Mouse (Mus musculus) heart, postnatal 14 days (tissue): ENCODE results near the gene Hacl1. TPM values are rescaled to one million over a fixed set of nuclear protein-coding genes. Genes with fewer than 3 reads are reported as not detected.

Source experiments
- DNase-seq, 2 experiments: peaks; one replicate each; pipeline ENCODE4 v3.0.0; 2021 to 2022
- intact Hi-C: fragments of 180-260 bp; cut with DNase I; formaldehyde crosslinking; loops from one replicate; pipeline ENCODE4 v1.15.1; 2025
- total RNA-seq, 2 experiments: library from RNA; stranded (reverse); gene quantifications; 2 replicates each; pipeline ENCODE4 v1.2.3; 2021

Gene Hacl1
- total RNA-seq, 2 experiments from 2014 or later = 8.8 to 13.1 TPM

DNA sequence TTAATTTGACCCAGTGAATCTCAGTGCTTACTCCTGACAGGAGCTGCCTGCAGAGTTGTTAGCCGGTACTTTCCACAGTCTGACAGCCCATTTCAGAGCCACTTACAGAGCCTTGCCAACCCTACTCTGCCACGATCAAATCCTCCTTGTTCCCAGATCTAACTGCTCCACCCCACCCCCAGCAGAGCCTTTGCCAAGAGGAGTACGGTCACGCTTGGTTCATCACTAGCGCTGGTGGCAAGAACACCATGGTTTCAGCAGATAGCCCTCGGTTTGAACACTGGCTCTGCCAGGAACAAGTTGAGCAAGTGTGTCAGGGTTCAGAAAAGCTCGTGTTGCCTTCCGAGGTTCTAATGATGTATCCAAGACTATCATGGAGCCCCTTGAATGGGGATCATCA lies 54.6 kb downstream of the Hacl1 start:
- no peak for DNase-seq
- intact Hi-C loops = no loop called here

DNA sequence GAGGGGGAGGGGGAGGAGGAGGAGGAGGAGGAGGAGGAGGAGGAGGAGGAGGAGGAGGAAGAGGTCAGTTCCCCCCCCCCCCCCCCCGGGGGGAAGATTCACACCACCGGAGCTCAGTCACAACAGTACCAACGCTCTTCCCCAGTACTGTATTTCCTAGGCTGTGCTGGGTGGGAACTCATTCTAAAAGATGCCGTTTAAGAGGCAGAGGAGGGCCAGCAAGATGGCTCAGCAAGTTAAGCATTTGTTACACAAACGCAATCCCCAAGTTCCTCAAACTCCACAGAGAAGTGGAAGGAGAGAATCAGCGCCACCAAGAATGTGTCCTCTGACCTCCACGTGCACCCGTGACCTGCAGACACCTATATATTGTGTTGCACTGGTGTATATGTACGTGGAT lies 58.0 kb downstream of the Hacl1 start:
- DNase-seq = no peak
- intact Hi-C loops = no loop called here

DNA sequence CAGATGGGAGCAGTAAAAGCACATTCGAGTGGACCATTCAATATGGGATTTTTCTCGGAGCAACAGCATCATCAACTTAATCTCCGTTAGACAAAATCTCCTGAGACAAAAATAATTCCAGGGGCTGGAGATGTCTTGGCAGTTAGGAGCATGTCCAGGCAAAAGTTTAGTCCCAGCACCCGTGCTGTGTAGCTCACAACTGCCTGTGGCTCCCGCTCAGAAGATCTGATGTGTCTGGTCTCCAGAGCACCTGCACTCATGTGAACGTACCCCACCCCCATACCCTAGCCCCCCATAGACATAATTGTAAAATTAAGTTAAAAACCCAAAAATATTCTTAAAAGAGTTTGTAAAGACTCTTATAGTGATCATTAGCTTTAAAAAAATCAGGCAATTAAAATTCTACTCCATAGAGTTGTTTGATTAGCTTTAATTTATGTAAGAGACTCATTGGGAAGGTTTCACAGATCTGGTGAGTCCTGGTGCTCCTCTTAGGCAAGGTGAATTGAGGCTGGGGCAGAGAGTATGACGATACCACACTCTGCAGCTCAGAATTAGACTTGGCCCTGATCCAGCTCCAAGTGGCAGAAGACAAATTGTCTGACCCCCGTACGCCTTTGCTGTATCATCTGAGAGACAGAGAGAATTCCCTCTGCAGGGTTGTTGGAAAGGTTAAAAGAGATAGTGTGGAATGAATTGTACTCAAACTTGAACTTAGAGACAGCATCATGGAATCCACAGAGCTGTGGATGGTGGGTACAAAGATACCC lies 62.9 kb downstream of the Hacl1 start:
- DNase-seq = peak in 1 of 2 experiments; percentile 32
- intact Hi-C loops = no loop called here

DNA sequence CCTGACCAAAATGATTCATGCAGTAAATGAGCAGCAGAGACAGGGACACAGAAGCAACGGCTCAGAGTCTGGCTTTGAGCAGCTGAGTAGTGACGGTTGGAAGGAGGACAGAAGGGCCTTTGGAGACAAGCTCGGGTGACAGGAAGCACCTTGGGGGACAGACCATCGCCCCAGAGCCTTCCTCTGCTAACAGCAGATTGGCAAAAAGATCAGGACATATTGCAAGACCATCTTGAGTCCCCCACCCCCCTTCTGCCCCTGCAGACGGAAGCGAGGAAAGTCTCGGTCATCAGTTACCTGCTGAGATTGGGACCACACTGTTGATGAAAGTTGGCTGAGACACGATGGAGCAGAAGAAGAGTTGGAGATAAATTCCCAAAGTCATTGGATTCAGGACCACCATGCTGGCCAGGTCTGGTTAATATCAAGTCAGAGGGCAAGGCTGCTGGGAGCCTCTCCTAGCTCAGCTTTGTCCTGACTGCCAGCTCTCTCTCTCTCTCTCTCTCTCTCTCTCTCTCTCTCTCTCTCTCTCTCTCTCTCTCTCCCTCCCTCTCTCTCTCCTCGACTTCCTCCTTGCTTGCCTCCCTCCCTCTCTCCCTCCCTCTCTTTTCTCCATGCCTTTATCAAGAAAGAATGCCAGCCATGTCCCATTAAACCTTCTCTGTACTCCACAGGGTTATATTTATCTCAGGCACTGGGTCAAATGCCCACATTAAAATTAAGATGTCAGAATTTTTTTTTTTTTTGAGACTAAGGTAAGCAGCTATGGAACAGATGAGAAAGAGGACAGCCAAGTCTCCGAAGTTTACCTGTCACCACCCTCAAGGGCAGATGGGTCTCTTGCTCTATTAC lies 64.0 kb downstream of the Hacl1 start:
- intact Hi-C loops = no loop called here

DNA sequence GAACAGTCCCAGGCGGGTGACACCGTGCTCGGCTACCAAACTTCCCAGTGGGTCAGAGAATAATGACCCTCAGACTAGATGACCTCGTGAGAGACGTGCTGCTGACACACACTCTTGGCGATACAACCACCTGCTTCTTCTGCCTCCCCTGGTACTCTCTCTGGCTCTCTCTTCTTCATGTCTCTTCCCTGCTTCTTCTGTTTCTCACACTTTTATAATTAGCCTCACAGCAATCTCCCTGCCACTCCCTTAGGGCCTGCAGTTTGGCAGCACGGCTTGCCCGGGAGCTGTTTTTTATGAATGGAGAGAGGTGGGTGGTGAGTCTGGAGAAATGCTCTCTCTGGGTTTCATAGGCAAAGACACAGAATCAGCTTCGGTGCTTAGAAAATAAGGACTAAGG lies 65.2 kb downstream of the Hacl1 start:
- intact Hi-C loops = no loop called here
- no peak for DNase-seq

More for the DNA sequence above, 64.0 kb downstream of the Hacl1 start:
- DNase-seq = no peak

DNA sequence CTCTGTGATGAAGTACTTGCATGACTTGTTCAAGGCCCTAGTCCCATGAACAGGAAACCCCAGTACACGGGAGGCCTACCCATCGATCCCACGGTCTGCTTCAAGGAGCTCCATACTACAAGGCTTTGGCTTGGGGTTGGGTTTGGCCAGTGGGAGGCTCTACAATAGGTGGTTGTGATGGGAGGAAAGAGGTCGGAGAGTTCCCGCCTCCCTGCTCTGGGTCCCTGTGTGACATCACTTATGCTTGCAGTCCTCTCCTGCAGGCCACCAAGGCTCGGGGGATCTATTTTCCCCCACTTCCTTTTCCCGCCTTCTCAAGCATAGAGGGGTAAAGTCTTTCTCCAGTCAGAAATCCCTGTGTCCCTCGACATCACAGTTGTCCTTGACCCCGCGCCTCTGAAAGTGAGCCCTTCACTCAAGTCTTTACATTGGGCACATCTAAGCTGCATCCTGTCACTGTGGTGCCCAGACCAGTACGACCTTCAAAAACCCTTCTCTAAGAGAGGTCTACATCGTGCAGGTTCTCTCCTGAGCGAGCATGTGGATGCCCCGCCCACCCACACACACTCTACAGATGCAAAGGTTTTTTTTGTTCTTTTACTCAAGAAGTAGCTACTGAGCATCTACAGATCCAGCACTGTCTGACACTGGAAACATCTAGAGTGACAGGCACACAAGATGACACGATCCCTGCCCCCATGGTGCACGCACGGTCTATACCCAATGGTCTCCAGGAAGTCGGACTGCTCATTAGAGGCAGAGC lies 66.0 kb downstream of the Hacl1 start:
- no peak for DNase-seq
- intact Hi-C loops = no loop called here

DNA sequence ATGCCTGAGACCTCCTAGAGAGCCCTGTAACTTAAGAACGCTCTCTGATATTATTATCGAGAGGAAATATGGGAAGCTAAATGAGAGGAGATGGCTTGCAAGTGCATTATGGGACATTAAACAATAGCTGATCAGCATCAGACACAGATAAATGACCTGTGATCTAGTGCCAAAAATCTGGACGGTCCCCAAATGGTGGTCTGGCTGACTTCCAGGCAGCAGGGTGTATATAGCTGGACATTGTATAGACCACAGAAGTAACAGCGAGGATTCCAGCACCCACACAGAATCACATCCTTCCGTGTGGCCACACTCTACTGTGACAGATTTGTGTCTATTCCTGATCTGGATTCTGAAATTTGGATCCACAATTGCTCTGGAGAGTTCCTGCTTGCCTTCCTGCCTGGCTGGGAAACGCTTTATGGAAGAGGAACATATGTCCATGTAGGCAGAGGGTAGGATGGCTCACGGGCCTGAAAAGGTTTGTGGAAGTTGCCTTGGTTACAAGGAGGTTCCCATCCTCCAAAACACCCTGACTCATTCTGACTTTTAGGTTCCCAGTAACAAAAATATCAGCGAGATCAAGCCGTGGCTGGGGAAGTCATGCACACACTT lies 68.4 kb downstream of the Hacl1 start:
- intact Hi-C loops = no loop called here

DNA sequence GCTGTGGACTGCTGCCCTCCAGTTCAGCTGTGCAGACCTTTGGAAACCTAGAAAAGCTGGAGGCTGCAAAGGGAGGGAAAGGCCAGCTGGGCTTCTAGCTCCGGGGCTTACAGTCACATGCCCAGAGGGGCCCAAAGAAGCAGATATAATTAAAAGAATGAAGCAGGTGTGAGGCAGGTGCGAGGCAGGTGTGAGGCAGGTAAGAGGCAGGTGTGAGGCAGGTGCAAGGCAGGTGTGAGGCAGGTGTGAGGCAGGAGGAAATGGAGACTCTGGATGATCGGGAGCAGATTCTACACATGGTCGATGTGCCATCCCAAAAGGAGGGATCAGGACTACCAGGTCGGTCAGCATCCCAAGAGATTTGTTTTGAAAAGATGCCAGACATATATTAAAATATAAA lies 69.7 kb downstream of the Hacl1 start:
- intact Hi-C loops = no loop called here
- no peak for DNase-seq

More for the DNA sequence above, 68.4 kb downstream of the Hacl1 start:
- no peak for DNase-seq

DNA sequence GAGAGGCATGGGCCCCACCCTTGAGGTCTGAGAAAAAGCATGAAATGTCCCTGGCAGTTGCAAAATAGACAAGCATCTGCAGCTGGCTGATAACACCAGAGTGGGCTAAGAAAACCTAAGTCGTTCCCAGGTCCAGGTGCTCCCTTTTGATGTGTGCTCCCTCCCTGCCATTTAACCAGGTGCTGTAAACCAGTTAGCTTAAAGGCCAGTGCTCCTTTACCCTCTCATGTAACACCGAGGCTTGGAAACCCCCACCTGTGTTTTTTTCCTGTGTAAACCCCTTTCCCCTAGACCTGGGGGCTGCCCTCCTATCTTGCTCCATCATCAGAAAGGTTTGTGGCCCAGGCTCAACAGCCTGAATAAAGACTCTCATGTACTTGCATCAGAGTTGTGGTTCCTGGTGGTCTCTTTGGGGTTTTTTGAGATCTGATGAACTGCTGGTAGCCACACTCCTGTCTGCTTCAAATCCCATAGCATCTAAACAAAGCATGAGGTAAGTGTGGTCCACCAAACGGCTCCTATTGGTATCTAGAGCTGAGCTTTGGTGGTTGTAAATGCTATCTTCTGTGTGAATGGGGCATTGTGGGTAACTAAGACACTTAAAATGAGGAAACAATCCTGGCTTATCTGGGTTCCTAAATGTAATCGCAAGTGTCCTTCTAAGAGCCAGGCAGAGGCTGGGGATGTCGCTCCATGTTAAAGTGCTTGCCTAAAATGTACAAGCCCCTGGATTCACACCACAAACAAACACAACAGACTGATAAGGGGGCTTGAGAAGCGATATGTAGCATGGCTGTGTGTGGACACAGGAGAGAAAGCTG lies 70.7 kb downstream of the Hacl1 start:
- intact Hi-C loops = no loop called here

DNA sequence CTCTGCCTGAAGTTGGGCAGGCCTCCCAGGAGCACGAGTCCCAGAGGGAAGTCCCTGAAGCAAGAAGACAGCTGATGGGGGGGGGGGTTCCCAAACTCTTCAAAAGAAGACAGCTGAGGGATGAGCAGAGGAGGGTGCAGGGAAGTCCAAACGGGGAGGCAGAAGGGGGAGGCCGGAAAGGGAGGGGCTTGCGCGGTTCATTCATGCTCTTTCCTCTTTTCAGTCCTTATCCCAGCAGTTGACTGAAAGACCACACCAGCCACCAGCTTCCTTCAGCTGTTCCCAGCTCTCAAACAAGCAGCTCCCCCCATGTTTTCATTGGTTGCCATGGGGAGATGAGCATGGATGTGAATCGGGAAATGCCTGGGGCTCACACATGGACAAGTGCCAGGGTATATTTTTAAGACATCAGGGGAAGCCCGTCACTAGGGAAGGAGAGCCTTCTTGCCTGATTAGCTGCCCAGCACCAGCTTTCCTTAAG lies 71.9 kb downstream of the Hacl1 start:
- peak; percentile 16 to 49 for DNase-seq
- intact Hi-C loops = no loop called here

More for the DNA sequence above, 70.7 kb downstream of the Hacl1 start:
- no peak for DNase-seq

DNA sequence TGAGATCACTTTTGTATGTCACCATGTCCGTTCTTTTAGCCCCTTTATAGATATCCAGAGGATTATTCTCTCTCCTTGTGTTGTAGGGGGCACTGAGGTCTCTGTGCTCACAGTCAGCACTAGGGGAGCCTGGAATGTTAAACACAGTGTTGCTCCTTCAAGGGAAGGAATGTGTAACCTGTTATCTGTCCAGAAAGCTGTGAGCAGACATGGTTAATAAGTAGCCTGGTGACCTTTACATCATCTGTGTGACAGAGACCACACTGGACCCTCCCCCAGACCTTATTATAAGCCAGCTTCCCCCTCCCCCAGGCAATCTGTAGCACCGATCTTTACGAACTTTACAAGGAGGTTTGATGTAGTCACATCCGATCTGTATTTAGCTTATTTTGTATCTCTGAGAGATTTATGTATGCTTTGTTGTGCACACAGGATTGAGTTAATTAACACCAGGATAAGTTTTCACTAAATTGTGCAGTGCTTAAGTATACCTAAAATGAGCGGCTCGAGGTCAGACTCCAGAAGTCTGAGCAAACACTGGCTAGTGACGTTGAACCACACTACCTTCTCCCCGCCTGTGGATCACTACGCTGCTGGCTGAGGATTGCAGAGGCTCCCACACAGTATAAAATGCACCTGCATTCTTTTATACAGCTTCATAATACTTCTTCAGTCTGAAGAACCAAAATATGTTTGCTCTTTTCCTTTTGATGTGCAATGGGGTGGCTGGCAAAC lies 75.4 kb downstream of the Hacl1 start:
- intact Hi-C loops = no loop called here
- no peak for DNase-seq

DNA sequence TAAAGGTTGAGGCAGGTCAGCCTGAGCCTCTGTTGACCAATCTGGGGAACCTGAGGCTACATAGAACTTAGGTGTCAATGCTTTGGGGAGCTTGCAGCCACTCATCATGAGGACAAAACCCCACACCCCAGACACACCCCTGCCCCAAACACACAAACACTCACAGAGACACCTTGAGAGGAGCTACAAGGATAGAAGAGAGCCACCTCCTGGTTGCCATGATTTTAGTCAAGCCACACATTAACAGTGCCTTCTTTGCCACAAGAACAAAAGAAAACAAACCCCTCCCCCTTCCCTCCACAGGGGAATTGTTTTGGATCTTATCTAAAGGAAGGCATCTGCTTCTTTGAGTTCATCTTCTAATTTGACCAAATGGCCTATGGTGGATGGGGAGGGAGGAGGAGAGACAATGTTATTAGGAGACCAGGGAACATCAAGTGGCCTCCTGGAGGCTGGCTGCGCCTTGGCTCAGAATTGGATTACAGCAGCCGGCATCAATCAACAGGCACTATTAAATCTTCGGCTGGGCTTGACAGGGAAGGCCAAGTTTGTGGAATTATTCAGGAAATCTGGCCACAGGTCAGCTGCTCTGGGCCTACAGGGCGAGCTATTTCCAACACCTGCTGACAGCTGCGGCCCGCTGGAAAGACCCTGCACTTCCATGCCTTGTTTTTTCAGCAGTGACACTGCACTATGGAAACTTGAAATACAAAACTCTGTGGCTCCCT lies 76.5 kb downstream of the Hacl1 start:
- intact Hi-C loops = loop anchor here (5.0 kb wide), 1 partner anchor 42 kb away; no protein-coding TSS in a partner anchor

DNA sequence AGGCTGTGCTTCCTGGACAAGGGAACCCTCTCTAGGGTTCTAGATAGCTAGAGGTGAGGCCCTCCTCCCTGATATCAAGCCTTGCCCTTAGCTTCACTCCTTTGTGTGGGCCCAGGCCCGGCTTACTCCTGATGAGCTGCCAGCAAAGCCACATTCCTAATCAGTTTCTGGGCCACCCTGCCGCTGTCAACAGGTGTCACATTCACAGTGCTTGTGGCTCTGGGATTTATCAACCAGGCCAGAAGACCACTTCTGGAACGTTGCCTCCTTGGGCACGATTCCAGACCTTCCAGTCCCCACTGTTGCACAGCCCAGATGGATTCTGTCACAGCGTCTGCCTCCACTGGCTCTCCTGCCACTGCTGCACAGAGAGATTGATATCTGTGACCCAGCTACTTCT lies 80.2 kb downstream of the Hacl1 start:
- intact Hi-C loops = loop anchor here (5.0 kb wide), 1 partner anchor 39 kb away; no protein-coding TSS in a partner anchor
- peak; percentile 69 to 83 for DNase-seq

More for the DNA sequence above, 76.5 kb downstream of the Hacl1 start:
- peak; percentile 67 to 77 for DNase-seq

DNA sequence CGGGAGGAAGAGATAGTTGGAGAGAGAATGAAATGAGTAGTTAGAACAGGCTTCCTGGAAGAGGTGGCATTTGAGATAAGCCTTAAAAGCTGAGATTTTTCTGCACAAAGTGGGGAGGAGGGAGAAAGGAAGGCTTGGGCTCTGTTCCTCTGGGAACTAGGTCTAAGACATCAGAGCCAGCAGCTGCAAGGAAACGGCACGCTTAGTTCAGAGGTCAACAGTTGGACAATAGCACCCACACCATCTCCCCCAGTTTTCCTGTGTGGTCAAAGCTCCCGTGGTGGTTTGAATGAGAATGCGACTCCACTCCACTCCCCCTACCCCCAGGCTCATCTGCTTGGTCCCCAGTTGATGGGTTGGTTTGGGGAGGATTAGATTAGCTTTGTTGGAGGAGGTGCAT lies 81.9 kb downstream of the Hacl1 start:
- no peak for DNase-seq
- intact Hi-C loops = no loop called here

DNA sequence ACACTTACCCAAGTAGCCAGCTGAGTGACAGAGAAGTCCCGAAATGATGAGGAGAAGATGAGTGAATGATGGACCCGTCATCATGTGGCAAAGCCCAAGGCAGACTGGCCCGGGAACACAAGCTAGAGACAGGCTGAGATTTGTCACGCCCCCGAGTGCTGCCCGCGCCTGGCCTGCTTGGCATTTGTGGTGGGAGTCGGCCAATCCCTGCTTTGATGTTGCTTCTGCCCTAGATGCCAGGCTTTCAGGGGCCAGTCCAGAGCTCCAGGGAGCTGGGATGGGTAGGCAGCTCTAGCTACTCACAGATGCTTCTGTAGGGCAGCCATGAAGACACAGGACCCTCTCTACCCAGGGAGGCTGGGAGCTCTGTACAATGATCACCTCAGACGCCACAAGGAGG lies 83.3 kb downstream of the Hacl1 start:
- intact Hi-C loops = no loop called here
- DNase-seq = no peak

DNA sequence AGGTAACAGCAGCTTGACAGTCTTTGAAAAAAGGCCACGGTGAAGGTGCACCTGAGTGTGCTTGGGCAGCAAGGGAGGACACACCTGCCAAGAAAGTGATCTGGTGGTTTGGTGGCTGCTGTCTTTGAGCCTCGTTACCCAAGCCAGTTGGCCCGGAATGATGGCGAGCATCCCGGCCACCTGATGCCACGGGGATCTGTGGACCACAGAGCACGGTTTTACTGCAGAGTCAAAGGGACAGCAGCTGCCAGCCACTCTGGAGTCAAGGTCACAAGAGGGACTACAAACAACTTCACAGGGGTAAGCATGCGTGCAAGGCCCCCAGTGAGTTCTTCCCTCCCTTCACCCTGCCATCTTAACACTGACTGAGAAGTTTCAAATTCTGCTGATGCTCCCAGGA lies 83.8 kb downstream of the Hacl1 start:
- DNase-seq = no peak
- intact Hi-C loops = no loop called here

DNA sequence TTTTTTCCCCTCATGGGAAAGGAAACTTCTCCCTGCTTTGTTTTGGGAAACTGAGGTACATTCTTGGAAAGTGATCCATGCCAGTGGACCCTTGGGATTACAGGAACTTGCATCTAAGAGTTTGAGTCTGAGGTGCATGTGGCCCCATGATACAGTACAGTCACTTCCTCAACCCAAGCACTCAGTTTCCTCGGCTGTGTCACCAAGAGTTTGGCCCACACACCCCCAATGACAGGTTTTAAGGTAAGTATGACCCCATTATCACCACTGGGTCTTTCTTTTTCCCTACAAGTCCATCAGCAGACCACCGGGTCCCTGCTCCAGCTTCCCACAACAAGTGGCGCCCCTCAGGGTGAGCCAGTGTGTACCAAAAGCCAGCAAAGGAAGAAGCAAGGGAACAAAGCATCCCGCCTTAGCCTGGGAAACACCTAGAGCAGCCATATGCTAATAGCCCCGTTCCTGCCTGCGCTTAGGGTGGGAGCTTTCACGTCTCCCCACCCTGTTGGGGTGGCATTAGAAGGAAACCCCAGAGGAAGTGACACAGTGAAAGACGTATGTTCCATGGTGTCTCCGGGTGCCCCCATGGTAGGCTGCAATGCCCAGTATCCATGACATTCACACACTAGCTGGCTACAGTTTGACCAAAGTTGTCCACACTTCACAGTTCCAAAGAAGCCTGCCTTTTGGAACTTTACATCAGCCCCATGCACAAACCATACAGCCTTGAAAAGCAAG lies 84.4 kb downstream of the Hacl1 start:
- no peak for DNase-seq
- intact Hi-C loops = no loop called here
